Mouse (Mus musculus): ENCODE results near the gene Srebf1. TPM values are rescaled to one million over a fixed set of nuclear protein-coding genes. Genes with fewer than 3 reads are reported as not detected.

The Srebf1 gene
- polyA plus RNA-seq, 1 experiment from 2014 or later, result 78.7 TPM

DNA sequence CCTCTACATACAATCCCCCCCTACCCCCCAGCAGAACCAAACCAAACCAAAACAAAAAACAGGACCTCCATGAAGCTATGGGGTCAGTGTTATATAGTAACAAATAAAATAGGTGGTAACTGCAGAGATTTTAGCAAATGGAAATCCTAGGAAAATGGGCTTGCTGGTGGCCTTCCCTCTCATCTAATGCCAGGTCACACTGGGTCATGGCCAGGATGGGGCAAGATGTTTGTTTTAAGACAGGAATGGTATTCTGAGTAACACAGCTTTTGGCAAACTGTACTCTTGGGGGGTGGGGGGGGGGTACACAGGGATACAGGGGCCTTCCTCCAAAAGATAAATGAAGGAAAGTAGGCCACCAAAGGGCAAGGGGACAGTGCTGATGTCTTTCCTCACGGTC lies 59.8 kb downstream of the Srebf1 start:
- ATAC-seq (replicated peaks; ENCODE audit: low FRiP score), result no peak

DNA sequence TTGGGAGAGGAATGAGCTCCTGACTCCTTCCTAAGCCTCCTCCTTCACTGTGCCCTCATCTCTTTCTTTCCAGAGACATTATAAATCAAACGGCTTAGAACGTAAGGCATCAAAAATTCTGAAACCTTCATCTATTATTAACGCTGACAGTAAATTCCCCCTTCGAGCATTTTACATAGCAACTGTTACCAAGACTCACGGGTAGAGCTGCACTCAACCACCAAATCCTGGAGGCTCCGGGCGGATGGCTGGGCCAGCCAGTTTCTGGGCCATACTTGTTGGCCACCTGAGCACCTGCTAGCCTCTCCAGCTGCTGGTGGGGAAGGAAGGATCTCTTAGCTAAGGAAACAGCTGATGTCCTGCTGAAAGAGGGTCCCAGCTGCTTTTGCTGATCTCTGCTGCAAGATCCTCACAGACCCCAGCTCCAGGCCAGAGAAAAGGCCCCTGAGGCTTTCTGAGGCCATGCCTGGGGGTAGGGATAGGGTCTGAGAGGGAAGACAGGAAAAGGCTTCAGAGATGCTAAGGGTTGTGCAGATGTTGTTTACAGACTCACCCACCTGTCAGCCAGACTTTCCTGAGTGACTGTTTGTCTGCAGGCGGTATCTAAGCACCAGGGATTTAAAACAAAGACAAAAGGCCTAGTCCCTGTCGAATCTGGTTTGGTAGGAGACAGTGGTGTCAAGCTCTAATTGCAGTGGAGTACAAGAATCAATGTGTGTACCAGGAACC lies 61.1 kb downstream of the Srebf1 start:
- H3K27ac ChIP-seq (ENCODE audit: low read depth, low read length), result no peak overlapping the region
- 84% methylated on average over 9 of the region's 9 CpGs for WGBS
- H3K9ac ChIP-seq (ENCODE audit: low read depth, low read length), result no peak overlapping the region
- H3K4me1 ChIP-seq (replicated peaks; ENCODE audit: control insufficient read depth, insufficient read depth, low read length), result peaks cover 47% of the 10 kb centered on the region
- H3K4me2 ChIP-seq, result no peak overlapping the region
- peaks cover 7% of the 10 kb centered on the region; the same call in 1 of the 2 replicates for H3K36me3 ChIP-seq (ENCODE audit: control insufficient read depth, insufficient read depth, low read length)
- H3K27me3 ChIP-seq (replicated peaks; ENCODE audit: control insufficient read depth, insufficient read depth, low read length), result no peaks in the 10 kb centered on the region
- no peaks in the 10 kb centered on the region for H3K9me3 ChIP-seq (ENCODE audit: control insufficient read depth, low read length)
- ATAC-seq (replicated peaks; ENCODE audit: low FRiP score) (no peak), DNase-seq (ENCODE audit: low spot score) (no peak)
- H3K4me3 ChIP-seq (ENCODE audit: low read depth, low read length), result no peak overlapping the region

More for the DNA sequence above, 59.8 kb downstream of the Srebf1 start:
- no peaks in the 10 kb centered on the region for H3K27me3 ChIP-seq (replicated peaks; ENCODE audit: control insufficient read depth, insufficient read depth, low read length)
- H3K36me3 ChIP-seq (ENCODE audit: control insufficient read depth, insufficient read depth, low read length), result peaks cover 7% of the 10 kb centered on the region; the same call in 1 of the 2 replicates
- H3K9ac ChIP-seq (ENCODE audit: low read depth, low read length), result no peak overlapping the region
- H3K27ac ChIP-seq (ENCODE audit: low read depth, low read length), result no peak overlapping the region; the same call in 1 of the 2 replicates
- WGBS, result 86% methylated on average over 1 of the region's 1 CpGs
- no peaks in the 10 kb centered on the region for H3K9me3 ChIP-seq (ENCODE audit: control insufficient read depth, low read length)
- DNase-seq (ENCODE audit: low spot score), result no peak
- H3K4me1 ChIP-seq (replicated peaks; ENCODE audit: control insufficient read depth, insufficient read depth, low read length), result peaks cover 48% of the 10 kb centered on the region
- H3K4me3 ChIP-seq (ENCODE audit: low read depth, low read length), result no peak overlapping the region
- no peak overlapping the region for H3K4me2 ChIP-seq

DNA sequence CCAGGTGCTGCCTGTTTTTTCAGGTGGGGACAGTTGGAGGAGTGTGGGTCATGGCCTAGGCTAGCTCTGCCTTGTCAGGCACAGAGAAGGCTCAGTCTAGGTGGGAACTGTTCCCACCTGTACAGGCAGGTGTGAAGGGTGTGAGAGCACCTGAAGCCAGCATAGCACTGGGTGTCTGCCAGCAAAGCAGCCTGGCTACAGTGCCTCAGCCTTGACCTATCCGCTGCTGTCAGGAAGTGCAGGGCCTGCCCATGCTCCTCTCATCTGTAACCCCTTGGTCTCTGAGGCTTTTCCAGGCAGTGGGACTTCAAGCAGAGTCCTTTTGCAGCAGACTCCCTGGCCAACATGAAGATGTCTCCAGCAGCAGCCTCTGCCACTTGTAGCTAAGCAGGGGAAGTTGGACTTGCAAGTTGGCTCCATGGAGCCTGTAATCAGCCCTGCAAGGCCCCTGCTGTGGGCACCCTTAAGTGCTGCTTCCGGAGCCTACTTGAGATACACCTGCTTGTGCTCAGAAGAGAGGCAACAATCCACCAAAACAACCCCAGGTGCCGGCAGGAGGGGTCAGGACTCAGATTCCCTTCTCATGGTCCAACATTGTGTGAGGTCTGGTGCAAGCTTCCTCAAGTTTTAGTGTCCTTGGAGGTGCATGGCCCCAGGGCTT lies 61.8 kb downstream of the Srebf1 start:
- ATAC-seq (replicated peaks; ENCODE audit: low FRiP score) (0 out of 2 replicates have a peak, but pooled peaks have one; percentile 14), DNase-seq (ENCODE audit: low spot score) (no peak)
- H3K36me3 ChIP-seq (ENCODE audit: control insufficient read depth, insufficient read depth, low read length), result peaks cover 7% of the 10 kb centered on the region; the same call in 1 of the 2 replicates
- H3K4me3 ChIP-seq (ENCODE audit: low read depth, low read length), result no peak overlapping the region
- no peak overlapping the region for H3K9ac ChIP-seq (ENCODE audit: low read depth, low read length)
- H3K27ac ChIP-seq (ENCODE audit: low read depth, low read length), result peak overlapping the region; percentile 46; the same call in 1 of the 2 replicates
- 68% methylated on average over 3 of the region's 3 CpGs for WGBS
- H3K27me3 ChIP-seq (replicated peaks; ENCODE audit: control insufficient read depth, insufficient read depth, low read length), result no peaks in the 10 kb centered on the region
- H3K4me1 ChIP-seq (replicated peaks; ENCODE audit: control insufficient read depth, insufficient read depth, low read length), result peaks cover 47% of the 10 kb centered on the region
- no peaks in the 10 kb centered on the region for H3K9me3 ChIP-seq (ENCODE audit: control insufficient read depth, low read length)
- H3K4me2 ChIP-seq, result peak overlapping the region; percentile 24; the same call in 1 of the 2 replicates

- Histone ChIP-seq H3K27me3 (replicated peaks; ENCODE audit: control insufficient read depth, insufficient read depth, low read length) (no peaks in the 10 kb centered on the region), H3K9ac (ENCODE audit: low read depth, low read length) (no peak overlapping the region), H3K36me3 (ENCODE audit: control insufficient read depth, insufficient read depth, low read length) (peaks cover 7% of the 10 kb centered on the region; the same call in 1 of the 2 replicates), H3K4me3 (ENCODE audit: low read depth, low read length) (no peak overlapping the region), H3K4me2 (peak overlapping the region; percentile 32), H3K4me1 (replicated peaks; ENCODE audit: control insufficient read depth, insufficient read depth, low read length) (peaks cover 47% of the 10 kb centered on the region), H3K9me3 (ENCODE audit: control insufficient read depth, low read length) (no peaks in the 10 kb centered on the region), H3K27ac (ENCODE audit: low read depth, low read length) (peak overlapping the region; percentile 46; the same call in 1 of the 2 replicates)
- 46% methylated on average over 5 of the region's 5 CpGs for WGBS
- ATAC-seq (replicated peaks; ENCODE audit: low FRiP score) (peak; percentile 89), DNase-seq (ENCODE audit: low spot score) (no peak)
Observed at GRCm38 (mm10) chr11:60159955-60160354, 62.4 kb downstream of the Srebf1 start.

- 77% methylated on average over 4 of the region's 4 CpGs for WGBS
- no peak for DNase-seq (ENCODE audit: low spot score)
- Histone ChIP-seq H3K4me1 (replicated peaks; ENCODE audit: control insufficient read depth, insufficient read depth, low read length) (peaks cover 32% of the 10 kb centered on the region), H3K9me3 (ENCODE audit: control insufficient read depth, low read length) (no peaks in the 10 kb centered on the region), H3K4me2 (no peak overlapping the region), H3K27me3 (replicated peaks; ENCODE audit: control insufficient read depth, insufficient read depth, low read length) (no peaks in the 10 kb centered on the region), H3K4me3 (ENCODE audit: low read depth, low read length) (no peak overlapping the region), H3K27ac (ENCODE audit: low read depth, low read length) (no peak overlapping the region), H3K9ac (ENCODE audit: low read depth, low read length) (no peak overlapping the region), H3K36me3 (ENCODE audit: control insufficient read depth, insufficient read depth, low read length) (peaks cover 9% of the 10 kb centered on the region; the same call in 1 of the 2 replicates)
- no peak for ATAC-seq (replicated peaks; ENCODE audit: low FRiP score)
Observed at GRCm38 (mm10) chr11:60158271-60158670, 64.1 kb downstream of the Srebf1 start.

DNA sequence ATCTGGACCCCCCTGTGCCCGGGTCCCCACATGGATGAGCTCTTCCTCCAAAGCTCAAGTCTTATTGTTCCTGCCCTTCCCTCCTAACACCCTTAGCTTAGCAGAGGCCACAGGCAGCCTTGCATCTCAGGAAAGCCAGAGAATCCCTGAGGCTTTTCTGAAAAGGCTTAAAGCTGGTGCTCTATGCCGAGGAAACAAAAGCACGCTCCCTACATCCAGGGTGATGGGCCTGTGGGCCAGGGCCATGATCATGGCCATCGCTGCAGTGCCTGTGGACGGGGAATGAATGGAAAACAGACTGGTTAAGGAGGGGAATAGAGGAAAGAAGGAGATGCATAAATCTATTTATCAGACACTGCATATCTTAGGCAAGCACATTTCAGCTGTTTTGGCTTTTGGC lies 66.7 kb downstream of the Srebf1 start:
- H3K4me1 ChIP-seq (replicated peaks; ENCODE audit: control insufficient read depth, insufficient read depth, low read length), result peaks cover 34% of the 10 kb centered on the region
- no peak overlapping the region for H3K27ac ChIP-seq (ENCODE audit: low read depth, low read length)
- no peak for ATAC-seq (replicated peaks; ENCODE audit: low FRiP score)
- H3K9ac ChIP-seq (ENCODE audit: low read depth, low read length), result no peak overlapping the region
- H3K4me3 ChIP-seq (ENCODE audit: low read depth, low read length), result no peak overlapping the region
- no peaks in the 10 kb centered on the region for H3K27me3 ChIP-seq (replicated peaks; ENCODE audit: control insufficient read depth, insufficient read depth, low read length)
- DNase-seq (ENCODE audit: low spot score), result no peak
- WGBS, result 82% methylated on average over 5 of the region's 5 CpGs
- no peaks in the 10 kb centered on the region for H3K9me3 ChIP-seq (ENCODE audit: control insufficient read depth, low read length)
- peaks cover 5% of the 10 kb centered on the region; the same call in 1 of the 2 replicates for H3K36me3 ChIP-seq (ENCODE audit: control insufficient read depth, insufficient read depth, low read length)
- H3K4me2 ChIP-seq, result no peak overlapping the region

- H3K4me2 ChIP-seq, result no peak overlapping the region
- no peaks in the 10 kb centered on the region for H3K9me3 ChIP-seq (ENCODE audit: control insufficient read depth, low read length)
- 98% methylated on average over 3 of the region's 3 CpGs for WGBS
- H3K27me3 ChIP-seq (replicated peaks; ENCODE audit: control insufficient read depth, insufficient read depth, low read length), result no peaks in the 10 kb centered on the region
- H3K4me1 ChIP-seq (replicated peaks; ENCODE audit: control insufficient read depth, insufficient read depth, low read length), result peaks cover 23% of the 10 kb centered on the region
- H3K36me3 ChIP-seq (ENCODE audit: control insufficient read depth, insufficient read depth, low read length), result peaks cover 4% of the 10 kb centered on the region; the same call in 1 of the 2 replicates
- H3K4me3 ChIP-seq (ENCODE audit: low read depth, low read length), result no peak overlapping the region
- no peak overlapping the region for H3K27ac ChIP-seq (ENCODE audit: low read depth, low read length)
- ATAC-seq (replicated peaks; ENCODE audit: low FRiP score) (no peak), DNase-seq (ENCODE audit: low spot score) (no peak)
- no peak overlapping the region for H3K9ac ChIP-seq (ENCODE audit: low read depth, low read length)
Observed at GRCm38 (mm10) chr11:60153936-60154335, 68.4 kb downstream of the Srebf1 start.

GRCm38 (mm10) chr11:60152339-60152738 lies 70.0 kb downstream of the Srebf1 start:
- H3K4me3 ChIP-seq (ENCODE audit: low read depth, low read length), result no peak overlapping the region
- WGBS, result 68% methylated on average over 1 of the region's 1 CpGs
- DNase-seq (ENCODE audit: low spot score), result no peak
- no peaks in the 10 kb centered on the region for H3K9me3 ChIP-seq (ENCODE audit: control insufficient read depth, low read length)
- H3K27me3 ChIP-seq (replicated peaks; ENCODE audit: control insufficient read depth, insufficient read depth, low read length), result no peaks in the 10 kb centered on the region
- no peak overlapping the region for H3K4me2 ChIP-seq
- peaks cover 4% of the 10 kb centered on the region; the same call in 1 of the 2 replicates for H3K36me3 ChIP-seq (ENCODE audit: control insufficient read depth, insufficient read depth, low read length)
- no peak overlapping the region for H3K27ac ChIP-seq (ENCODE audit: low read depth, low read length)
- H3K4me1 ChIP-seq (replicated peaks; ENCODE audit: control insufficient read depth, insufficient read depth, low read length), result peaks cover 16% of the 10 kb centered on the region
- no peak for ATAC-seq (replicated peaks; ENCODE audit: low FRiP score)
- H3K9ac ChIP-seq (ENCODE audit: low read depth, low read length), result no peak overlapping the region

Data from liver, embryonic 11.5 days (tissue).